Mouse (Mus musculus): ENCODE data around the gene Nom1. TPM values are rescaled to one million over a fixed set of nuclear protein-coding genes. Genes with fewer than 3 reads are reported as not detected.
"Not testable (repeated sequence)": the region's sequence is repeated elsewhere in the genome, so short reads cannot be mapped to it uniquely, and the experiment has no call there.

The Nom1 gene
- polyA plus RNA-seq, 1 experiment from 2014 or later, result 13.4 TPM

GRCm38 (mm10) chr5:29434872-29435358 is 451 bp downstream of the Nom1 start:
- H3K4me2 ChIP-seq (ENCODE audit: low read depth, low read length), result peak overlapping the region; percentile 97
- peaks cover 22% of the 10 kb centered on the region for H3K4me1 ChIP-seq (ENCODE audit: control insufficient read depth, insufficient read depth, low read length)
- under 1% methylated on average over 47 of the region's 48 CpGs for WGBS
- peak overlapping the region; percentile 93 for H3K4me3 ChIP-seq (ENCODE audit: low read depth, low read length)
- 0 out of 2 replicates have a peak overlapping the region, but pooled peaks have one; percentile 12 for H3K27ac ChIP-seq (ENCODE audit: low read depth, low read length)
- H3K9me3 ChIP-seq (ENCODE audit: control insufficient read depth, low read length), result no peaks in the 10 kb centered on the region
- ATAC-seq (ENCODE audit: low read depth), result peak; percentile 77
- H3K9ac ChIP-seq (replicated peaks; ENCODE audit: low read depth, low read length), result peak overlapping the region; percentile 72
- H3K27me3 ChIP-seq (ENCODE audit: control insufficient read depth, insufficient read depth, low read length), result no peaks in the 10 kb centered on the region
- peaks cover 17% of the 10 kb centered on the region for H3K36me3 ChIP-seq (ENCODE audit: control insufficient read depth, insufficient read depth, low read length)

- Histone ChIP-seq H3K4me3 (ENCODE audit: low read depth, low read length) (peak overlapping the region; percentile 93), H3K27ac (ENCODE audit: low read depth, low read length) (no peak overlapping the region), H3K27me3 (ENCODE audit: control insufficient read depth, insufficient read depth, low read length) (no peaks in the 10 kb centered on the region), H3K36me3 (ENCODE audit: control insufficient read depth, insufficient read depth, low read length) (peaks cover 23% of the 10 kb centered on the region), H3K9ac (replicated peaks; ENCODE audit: low read depth, low read length) (peak overlapping the region; percentile 72), H3K4me2 (ENCODE audit: low read depth, low read length) (peak overlapping the region; percentile 97), H3K4me1 (ENCODE audit: control insufficient read depth, insufficient read depth, low read length) (peaks cover 22% of the 10 kb centered on the region), H3K9me3 (ENCODE audit: control insufficient read depth, low read length) (no peaks in the 10 kb centered on the region)
- no peak for ATAC-seq (ENCODE audit: low read depth)
- 47% methylated on average over 8 of the region's 8 CpGs for WGBS
These were observed 1.0 kb downstream of the Nom1 start for GRCm38 (mm10) chr5:29435491-29435890.

GRCm38 (mm10) chr5:29436728-29437127 is 2.3 kb downstream of the Nom1 start:
- ATAC-seq (ENCODE audit: low read depth); H3K4me2 ChIP-seq (ENCODE audit: low read depth, low read length); H3K27ac ChIP-seq (ENCODE audit: low read depth, low read length); H3K27me3 ChIP-seq (ENCODE audit: control insufficient read depth, insufficient read depth, low read length); H3K9me3 ChIP-seq (ENCODE audit: control insufficient read depth, low read length); H3K9ac ChIP-seq (replicated peaks; ENCODE audit: low read depth, low read length); H3K4me3 ChIP-seq (ENCODE audit: low read depth, low read length): not testable (repeated sequence)
- Histone ChIP-seq H3K36me3 (ENCODE audit: control insufficient read depth, insufficient read depth, low read length) (peaks cover 35% of the 10 kb centered on the region), H3K4me1 (ENCODE audit: control insufficient read depth, insufficient read depth, low read length) (peaks cover 22% of the 10 kb centered on the region)
- WGBS, result 89% methylated on average over 6 of the region's 6 CpGs

GRCm38 (mm10) chr5:29445275-29445674 is 10.8 kb downstream of the Nom1 start:
- ATAC-seq (ENCODE audit: low read depth), result no peak
- no peaks in the 10 kb centered on the region for H3K27me3 ChIP-seq (ENCODE audit: control insufficient read depth, insufficient read depth, low read length)
- no peaks in the 10 kb centered on the region for H3K4me1 ChIP-seq (ENCODE audit: control insufficient read depth, insufficient read depth, low read length)
- H3K27ac ChIP-seq (ENCODE audit: low read depth, low read length), result no peak overlapping the region
- H3K4me3 ChIP-seq (ENCODE audit: low read depth, low read length), result no peak overlapping the region
- no peak overlapping the region for H3K9ac ChIP-seq (replicated peaks; ENCODE audit: low read depth, low read length)
- peaks cover 73% of the 10 kb centered on the region for H3K36me3 ChIP-seq (ENCODE audit: control insufficient read depth, insufficient read depth, low read length)
- no peaks in the 10 kb centered on the region for H3K9me3 ChIP-seq (ENCODE audit: control insufficient read depth, low read length)
- no peak overlapping the region for H3K4me2 ChIP-seq (ENCODE audit: low read depth, low read length)
- 100% methylated on average over 2 of the region's 2 CpGs for WGBS

GRCm38 (mm10) chr5:29452352-29452751 is 17.9 kb downstream of the Nom1 start:
- ATAC-seq (ENCODE audit: low read depth), result no peak
- no peak overlapping the region for H3K4me3 ChIP-seq (ENCODE audit: low read depth, low read length)
- H3K27ac ChIP-seq (ENCODE audit: low read depth, low read length), result no peak overlapping the region
- no peak overlapping the region for H3K4me2 ChIP-seq (ENCODE audit: low read depth, low read length)
- 69% methylated on average over 4 of the region's 4 CpGs for WGBS
- H3K36me3 ChIP-seq (ENCODE audit: control insufficient read depth, insufficient read depth, low read length), result peaks cover 32% of the 10 kb centered on the region
- no peaks in the 10 kb centered on the region for H3K4me1 ChIP-seq (ENCODE audit: control insufficient read depth, insufficient read depth, low read length)
- H3K9ac ChIP-seq (replicated peaks; ENCODE audit: low read depth, low read length), result no peak overlapping the region
- H3K9me3 ChIP-seq (ENCODE audit: control insufficient read depth, low read length), result no peaks in the 10 kb centered on the region
- no peaks in the 10 kb centered on the region for H3K27me3 ChIP-seq (ENCODE audit: control insufficient read depth, insufficient read depth, low read length)

- Histone ChIP-seq H3K36me3 (ENCODE audit: control insufficient read depth, insufficient read depth, low read length) (peaks cover 3% of the 10 kb centered on the region; the same call in 1 of the 2 replicates), H3K9me3 (ENCODE audit: control insufficient read depth, low read length) (no peaks in the 10 kb centered on the region), H3K4me3 (ENCODE audit: low read depth, low read length) (no peak overlapping the region), H3K4me2 (ENCODE audit: low read depth, low read length) (no peak overlapping the region), H3K4me1 (ENCODE audit: control insufficient read depth, insufficient read depth, low read length) (no peaks in the 10 kb centered on the region), H3K27me3 (ENCODE audit: control insufficient read depth, insufficient read depth, low read length) (no peaks in the 10 kb centered on the region), H3K27ac (ENCODE audit: low read depth, low read length) (no peak overlapping the region), H3K9ac (replicated peaks; ENCODE audit: low read depth, low read length) (no peak overlapping the region)
- peak; percentile 28; the same call in 1 of the 2 replicates for ATAC-seq (ENCODE audit: low read depth)
- 82% methylated on average over 5 of the region's 5 CpGs for WGBS
These were observed 22.6 kb downstream of the Nom1 start for GRCm38 (mm10) chr5:29456895-29457656.

- Histone ChIP-seq H3K4me1 (ENCODE audit: control insufficient read depth, insufficient read depth, low read length) (0 out of 2 replicates have a peak, but pooled peaks cover 5% of the 10 kb centered on the region), H3K9me3 (ENCODE audit: control insufficient read depth, low read length) (no peaks in the 10 kb centered on the region), H3K4me2 (ENCODE audit: low read depth, low read length) (no peak overlapping the region), H3K4me3 (ENCODE audit: low read depth, low read length) (no peak overlapping the region), H3K36me3 (ENCODE audit: control insufficient read depth, insufficient read depth, low read length) (no peaks in the 10 kb centered on the region), H3K9ac (replicated peaks; ENCODE audit: low read depth, low read length) (no peak overlapping the region), H3K27me3 (ENCODE audit: control insufficient read depth, insufficient read depth, low read length) (peaks cover 24% of the 10 kb centered on the region), H3K27ac (ENCODE audit: low read depth, low read length) (no peak overlapping the region)
- 47% methylated on average over 9 of the region's 9 CpGs for WGBS
- no peak for ATAC-seq (ENCODE audit: low read depth)
These were observed 28.7 kb downstream of the Nom1 start for GRCm38 (mm10) chr5:29462943-29463686.

- Histone ChIP-seq H3K4me3 (ENCODE audit: low read depth, low read length) (peak overlapping the region; percentile 14), H3K27me3 (ENCODE audit: control insufficient read depth, insufficient read depth, low read length) (peaks cover 54% of the 10 kb centered on the region), H3K9ac (replicated peaks; ENCODE audit: low read depth, low read length) (no peak overlapping the region), H3K4me2 (ENCODE audit: low read depth, low read length) (peak overlapping the region; percentile 31; the same call in 1 of the 2 replicates), H3K27ac (ENCODE audit: low read depth, low read length) (no peak overlapping the region), H3K4me1 (ENCODE audit: control insufficient read depth, insufficient read depth, low read length) (0 out of 2 replicates have a peak, but pooled peaks cover 6% of the 10 kb centered on the region), H3K36me3 (ENCODE audit: control insufficient read depth, insufficient read depth, low read length) (no peaks in the 10 kb centered on the region), H3K9me3 (ENCODE audit: control insufficient read depth, low read length) (no peaks in the 10 kb centered on the region)
- 3% methylated on average over 67 of the region's 67 CpGs for WGBS
- ATAC-seq (ENCODE audit: low read depth), result peak; percentile 55; the same call in 1 of the 2 replicates
These were observed 33.3 kb downstream of the Nom1 start for GRCm38 (mm10) chr5:29467489-29468350.

Measured in neural tube, embryonic 14.5 days (tissue).